Mouse (Mus musculus): ENCODE data around the gene Ifitm7.
A peak's percentile ranks its signal among the peaks of the same experiment; 100 is the strongest.
"Not testable (repeated sequence)": the region's sequence is repeated elsewhere in the genome, so short reads cannot be mapped to it uniquely, and the experiment has no call there.

The Ifitm7 gene

DNA sequence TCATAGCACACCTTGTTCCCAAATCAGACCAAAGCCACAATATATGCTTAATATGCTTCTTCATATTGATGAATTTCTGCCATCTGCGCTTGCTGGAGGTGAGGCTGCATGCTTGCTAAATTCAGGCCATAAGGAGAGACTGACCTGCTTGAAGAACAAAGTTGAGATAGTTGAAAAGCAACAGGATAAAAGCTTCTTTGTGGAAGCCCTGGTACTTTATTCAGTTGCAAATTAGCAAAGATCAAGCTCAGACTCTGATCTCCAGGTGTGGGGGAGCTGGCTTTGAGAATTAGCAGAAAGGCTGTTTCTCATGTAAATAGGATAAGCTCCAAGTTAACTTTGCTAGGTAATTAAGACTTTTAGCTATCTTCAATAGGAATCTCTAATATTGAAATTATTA lies 9.7 kb downstream of the Ifitm7 start:
- not testable (repeated sequence) for DNase-seq

DNA sequence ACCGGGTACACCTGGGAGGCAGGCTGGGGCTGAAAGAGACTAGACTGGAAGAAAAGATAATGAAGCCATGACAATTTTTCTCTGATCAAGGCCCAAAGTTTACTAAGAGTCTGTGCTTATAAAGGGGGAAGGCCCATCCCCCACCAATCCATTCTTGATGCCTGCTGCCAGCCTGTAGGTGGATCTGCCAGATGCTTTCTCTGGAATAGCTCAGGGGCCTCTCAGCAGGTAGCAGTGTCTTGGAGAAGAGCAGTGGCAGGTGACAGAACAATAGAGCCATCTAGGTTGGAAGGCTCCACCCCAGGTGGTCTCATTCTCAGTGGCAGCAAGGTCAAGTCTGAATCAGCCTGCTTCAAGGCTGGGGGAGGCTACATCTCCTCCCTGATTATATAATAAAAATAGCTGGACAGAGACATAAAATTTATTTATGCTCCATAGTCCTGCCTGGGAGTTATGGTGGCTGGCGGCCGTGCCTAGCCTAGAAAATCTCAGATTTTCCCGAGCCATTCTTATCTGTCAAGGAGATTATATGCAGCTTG lies 10.3 kb downstream of the Ifitm7 start:
- not testable (repeated sequence) for DNase-seq

DNA sequence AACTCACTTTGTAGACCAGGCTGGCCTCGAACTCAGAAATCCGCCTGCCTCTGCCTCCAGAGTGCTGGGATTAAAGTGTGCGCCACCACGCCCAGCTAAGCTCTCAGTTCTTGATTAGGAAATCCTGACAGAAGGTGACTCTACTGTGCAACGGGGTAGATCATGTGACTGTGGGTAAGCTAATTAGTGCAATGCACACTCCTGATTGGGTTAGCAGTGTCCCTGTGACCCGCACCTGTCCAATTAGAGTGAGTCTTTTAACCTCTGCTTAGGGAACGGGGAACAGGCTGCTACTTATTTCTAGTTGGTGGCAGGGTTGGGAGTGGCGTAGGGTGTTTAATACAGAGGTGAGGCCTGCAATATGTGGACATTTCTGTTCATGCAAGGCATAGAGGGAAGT lies 14.6 kb downstream of the Ifitm7 start:
- DNase-seq: no peak

DNA sequence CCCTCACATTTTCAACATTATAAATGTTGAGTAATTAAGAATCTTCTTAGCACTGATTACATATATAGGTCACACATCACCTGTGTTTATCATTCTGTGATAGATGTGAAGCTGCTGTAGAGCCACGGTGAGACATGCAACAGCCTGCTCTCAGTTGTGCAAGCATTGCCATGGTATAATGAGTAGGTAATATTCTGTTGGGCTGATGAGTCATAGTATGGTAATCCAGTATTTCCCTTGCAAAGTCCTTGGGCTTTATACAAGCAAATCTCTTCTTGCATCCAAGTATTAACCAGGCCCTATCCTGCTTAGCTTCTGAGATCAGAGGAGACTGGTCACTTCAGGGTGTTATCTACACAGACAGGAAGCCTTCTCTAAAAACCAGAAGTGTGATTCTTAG lies 17.6 kb downstream of the Ifitm7 start:
- DNase-seq: no peak

DNA sequence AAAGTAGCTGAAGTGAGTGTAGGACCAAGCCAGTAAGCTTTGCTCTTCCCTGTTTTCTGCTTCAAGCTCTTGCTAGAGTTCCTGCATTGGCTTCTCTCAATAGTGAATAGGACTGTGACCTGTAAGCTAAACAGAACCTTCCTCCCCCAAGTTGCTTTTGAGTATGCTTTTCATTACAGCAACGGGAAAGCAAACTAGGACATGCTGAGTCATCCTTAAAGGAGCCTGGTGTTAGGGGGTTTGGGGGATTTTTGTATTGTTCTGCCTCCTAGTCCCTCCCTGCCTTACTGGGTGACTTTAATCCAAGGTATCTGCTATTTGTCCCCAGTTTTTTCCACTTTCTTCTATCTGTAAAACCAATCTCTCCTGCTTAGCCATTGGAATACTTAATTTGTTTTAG lies 24.6 kb downstream of the Ifitm7 start:
- no peak for DNase-seq

DNA sequence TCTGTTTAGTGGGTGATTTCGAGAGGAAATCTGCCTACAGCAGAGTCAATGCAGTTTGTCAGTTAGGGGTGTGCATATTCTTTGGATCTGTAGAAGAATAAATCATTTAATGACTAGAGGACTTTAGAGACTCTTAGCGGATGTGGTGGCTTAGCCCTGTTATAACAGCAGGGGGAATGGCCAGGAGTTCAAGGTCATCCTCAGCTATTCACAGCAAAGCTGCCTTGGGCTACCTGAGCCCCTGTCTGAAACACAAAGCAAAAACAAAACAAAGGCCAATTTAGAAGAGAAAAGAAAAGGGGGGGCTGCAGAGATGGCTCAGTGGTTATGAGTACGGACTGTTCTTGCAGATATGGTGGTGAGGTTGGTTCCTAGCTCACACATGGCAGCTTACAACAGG lies 35.4 kb downstream of the Ifitm7 start:
- DNase-seq: no peak

DNA sequence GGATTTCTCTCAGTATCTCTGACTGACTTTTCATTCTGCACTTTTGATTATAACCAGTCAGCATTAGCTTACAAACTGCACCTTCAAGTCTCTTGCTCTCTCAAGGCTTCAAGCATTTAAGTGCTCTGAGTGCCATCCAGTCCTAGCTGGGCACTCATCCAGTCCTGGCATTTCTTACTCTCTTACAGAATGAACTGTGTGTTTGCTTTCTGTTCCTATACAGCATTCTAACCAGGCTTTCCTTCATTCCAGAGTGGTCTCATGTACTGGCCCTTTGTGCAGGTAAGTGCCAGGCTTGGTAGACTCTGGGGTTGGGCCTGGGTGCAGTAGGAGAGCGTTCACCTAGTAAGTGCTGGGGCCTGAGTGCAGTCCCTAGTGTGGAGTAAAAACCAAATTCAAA lies 40.4 kb downstream of the Ifitm7 start:
- DNase-seq: no peak

DNA sequence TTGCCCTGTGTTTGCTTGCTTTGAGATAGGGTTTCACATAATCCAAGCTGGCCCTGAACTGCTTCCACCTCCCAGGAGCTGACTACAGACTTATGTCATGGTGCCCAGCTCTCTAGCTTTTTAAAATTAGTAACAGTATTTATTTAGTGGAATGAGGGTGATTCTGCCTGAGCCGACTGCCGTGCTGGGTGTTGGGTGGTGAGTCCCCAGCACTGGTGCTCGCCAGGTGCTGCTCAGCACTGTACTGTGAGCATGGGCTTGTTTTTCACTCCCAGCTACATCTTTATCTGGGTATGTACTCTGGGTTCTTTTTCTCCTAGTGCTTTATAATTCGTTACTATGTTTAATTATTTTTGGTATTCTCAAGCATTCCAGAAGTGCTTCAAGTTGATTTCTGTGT lies 41.5 kb downstream of the Ifitm7 start:
- no peak for DNase-seq

DNA sequence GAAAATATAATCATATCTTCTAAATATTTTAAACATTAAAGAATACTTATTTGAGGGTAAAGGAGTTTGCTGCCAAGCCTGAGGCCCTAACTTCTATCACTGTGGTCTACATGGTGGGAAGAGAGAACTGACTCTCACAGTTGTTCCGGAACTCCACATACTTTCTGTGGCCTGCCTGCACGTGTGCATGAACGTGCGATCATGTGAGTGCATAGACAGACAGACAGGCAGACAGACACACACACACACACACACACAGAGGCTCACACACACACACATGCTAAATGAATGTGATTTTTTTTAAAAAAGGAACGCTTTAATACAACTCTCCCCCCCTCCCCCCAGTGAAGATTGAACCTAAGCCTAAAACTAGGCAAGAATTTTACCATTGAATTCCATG lies 41.9 kb downstream of the Ifitm7 start:
- no peak for DNase-seq

DNA sequence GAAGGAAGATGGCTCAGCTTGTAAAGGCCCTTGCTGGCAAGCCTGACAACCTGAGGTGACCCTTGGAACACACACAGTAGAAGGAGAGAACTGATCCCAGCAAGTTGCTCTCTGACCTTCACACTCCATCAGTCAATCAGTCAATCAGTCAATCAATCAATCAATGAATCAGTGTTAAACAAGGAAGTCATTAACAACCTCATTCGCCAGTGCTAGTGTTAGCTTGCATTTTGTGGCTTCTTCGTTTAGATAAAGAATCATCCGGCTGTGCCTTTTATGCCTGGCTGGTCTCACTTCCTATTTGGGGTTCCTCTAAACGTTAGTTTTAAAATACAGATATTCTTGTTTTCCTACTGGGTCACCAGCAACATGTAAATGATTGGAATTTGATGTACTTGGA lies 42.5 kb downstream of the Ifitm7 start:
- DNase-seq: no peak

DNA sequence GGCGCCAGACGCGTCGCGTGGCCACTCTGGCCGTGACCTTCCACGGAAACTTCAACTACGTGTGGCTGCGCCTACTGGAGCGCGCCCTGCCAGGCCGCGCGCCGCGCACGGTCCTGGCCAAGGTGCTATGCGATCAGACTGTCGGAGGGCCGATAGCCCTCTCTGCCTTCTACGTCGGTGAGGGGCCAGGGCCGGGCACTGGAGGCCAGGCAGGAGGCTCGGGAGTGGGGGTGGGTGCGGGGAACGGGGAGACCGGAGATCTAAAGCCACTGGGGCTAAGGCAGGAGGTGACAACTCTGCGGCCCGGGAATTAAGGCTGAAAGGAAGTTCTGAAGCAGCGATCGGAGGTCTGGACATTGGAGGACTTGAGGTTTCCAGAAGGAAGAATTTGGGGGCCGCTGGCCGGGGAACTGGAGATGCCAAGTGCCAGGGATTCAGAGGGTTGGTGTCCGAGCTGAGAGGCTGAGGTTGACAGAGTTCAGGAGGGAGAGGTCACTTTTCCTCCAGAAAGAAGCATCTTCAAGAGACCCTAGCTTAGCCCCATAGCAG lies 45.8 kb downstream of the Ifitm7 start:
- DNase-seq: no peak

DNA sequence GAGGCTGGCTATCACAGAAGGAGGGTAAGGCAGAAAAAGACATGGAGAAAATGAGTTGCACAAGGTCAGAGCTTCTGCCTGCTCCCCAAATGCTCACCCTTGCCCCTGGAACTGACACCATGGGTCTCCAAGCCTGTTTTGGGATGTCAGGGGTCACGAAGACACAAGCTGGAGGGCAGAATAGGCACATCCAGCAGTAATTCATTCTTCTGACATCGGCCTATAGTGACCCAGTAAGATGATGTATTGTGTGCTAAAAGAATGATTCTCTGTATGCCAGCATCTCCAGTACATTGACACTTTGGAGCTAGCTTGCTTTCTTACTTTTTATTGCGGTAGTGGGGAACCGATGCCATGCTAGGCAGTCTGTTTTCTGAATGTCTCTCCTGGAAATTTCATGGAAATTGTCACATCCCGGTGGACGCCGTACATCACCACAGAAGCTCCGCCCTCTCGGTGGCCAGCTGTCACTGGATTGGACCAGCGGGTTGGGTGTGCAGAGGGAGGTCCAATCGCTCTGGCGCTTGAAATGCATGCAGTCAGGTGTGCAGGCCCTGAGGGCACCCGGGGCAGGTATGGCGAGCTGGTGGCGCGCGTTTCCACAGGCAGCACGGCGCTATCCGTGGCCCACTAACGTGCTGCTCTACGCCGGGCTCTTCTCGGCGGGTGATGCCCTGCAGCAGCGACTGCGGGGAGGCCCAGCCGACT lies 46.4 kb downstream of the Ifitm7 start:
- peak; percentile 91 for DNase-seq
